Mouse (Mus musculus) bone marrow macrophage, adult 2 months (primary cell): ENCODE measurements around the gene 1700001O22Rik. TPM values are rescaled to one million over a fixed set of nuclear protein-coding genes. Genes with fewer than 3 reads are reported as not detected.

Source experiments
- H3K27ac ChIP-seq: 2 replicates; pipeline ENCODE4 v1.5.1; 2012; ENCODE audit warnings: low read depth, low read length; ENCODE audit not compliant: insufficient read depth
- H3K4me1 ChIP-seq: 2 replicates; pipeline ENCODE4 v1.6.1; 2012; ENCODE audit warnings: low read length; ENCODE audit not compliant: control insufficient read depth, insufficient read depth
- H3K4me3 ChIP-seq: 2 replicates; pipeline ENCODE4 v1.5.1; 2012; ENCODE audit warnings: mild to moderate bottlenecking, low read length, moderate library complexity; ENCODE audit not compliant: insufficient read depth
- CTCF ChIP-seq: IDR thresholded peaks from 2 replicates; pipeline ENCODE4 v1.5.1; 2012; ENCODE audit warnings: low read depth, mild to moderate bottlenecking, low read length, moderate library complexity
- POLR2A ChIP-seq: IDR thresholded peaks from 2 replicates; pipeline ENCODE4 v1.6.1; 2012; ENCODE audit warnings: mild to moderate bottlenecking, low read depth, low read length, borderline replicate concordance
- polyA plus RNA-seq: library from polyadenylated mRNA; stranded (reverse); fragments of >200 nt; gene quantifications from 2 replicates; pipeline ENCODE4 v1.2.4, GENCODE M21; 2012; ENCODE audit not compliant: missing spikeins, insufficient read depth, insufficient read length

1700001O22Rik gene
- polyA plus RNA-seq, 1 experiment: not detected

GRCm38 (mm10) chr2:30767626-30768240 lies 35.7 kb downstream of the 1700001O22Rik start:
- Histone ChIP-seq H3K27ac (no peak overlapping the region), H3K4me3 (no peak overlapping the region), H3K4me1 (peaks cover 4% of the 10 kb centered on the region)
- TF ChIP-seq POLR2A (no peak), CTCF (no peak)

- Histone ChIP-seq H3K4me3 (no peak overlapping the region), H3K4me1 (peaks cover 4% of the 10 kb centered on the region), H3K27ac (no peak overlapping the region)
- TF ChIP-seq CTCF (no peak), POLR2A (no peak)
Measured at GRCm38 (mm10) chr2:30766446-30766845, 37.0 kb downstream of the 1700001O22Rik start.

GRCm38 (mm10) chr2:30760706-30761105 lies 42.8 kb downstream of the 1700001O22Rik start:
- Histone ChIP-seq H3K4me1 (peaks cover 3% of the 10 kb centered on the region; the same call in 1 of the 2 replicates), H3K4me3 (no peak overlapping the region), H3K27ac (no peak overlapping the region)
- TF ChIP-seq POLR2A (no peak), CTCF (no peak)

GRCm38 (mm10) chr2:30759858-30760547 lies 43.5 kb downstream of the 1700001O22Rik start:
- Histone ChIP-seq H3K4me1 (peaks cover 3% of the 10 kb centered on the region; the same call in 1 of the 2 replicates), H3K4me3 (no peak overlapping the region), H3K27ac (no peak overlapping the region)
- TF ChIP-seq POLR2A (no peak), CTCF (no peak)

GRCm38 (mm10) chr2:30759442-30759841 lies 44.0 kb downstream of the 1700001O22Rik start:
- H3K4me3 ChIP-seq: no peak overlapping the region
- no peak overlapping the region for H3K27ac ChIP-seq
- TF ChIP-seq CTCF (no peak), POLR2A (no peak)
- H3K4me1 ChIP-seq: peaks cover 3% of the 10 kb centered on the region; the same call in 1 of the 2 replicates

- no peak for TF ChIP-seq POLR2A
- TF ChIP-seq CTCF: no peak
- no peak overlapping the region for H3K27ac ChIP-seq
- H3K4me1 ChIP-seq: peaks cover 3% of the 10 kb centered on the region; the same call in 1 of the 2 replicates
- H3K4me3 ChIP-seq: no peak overlapping the region
Measured at GRCm38 (mm10) chr2:30759088-30759374, 44.4 kb downstream of the 1700001O22Rik start.

GRCm38 (mm10) chr2:30758341-30759087 lies 44.9 kb downstream of the 1700001O22Rik start:
- Histone ChIP-seq H3K4me1 (peaks cover 3% of the 10 kb centered on the region; the same call in 1 of the 2 replicates), H3K4me3 (no peak overlapping the region), H3K27ac (no peak overlapping the region)
- TF ChIP-seq CTCF: no peak

GRCm38 (mm10) chr2:30756962-30757715 lies 46.3 kb downstream of the 1700001O22Rik start:
- H3K4me3 ChIP-seq: no peak overlapping the region
- no peak overlapping the region for H3K27ac ChIP-seq
- TF ChIP-seq POLR2A (no peak), CTCF (no peak)
- peaks cover 5% of the 10 kb centered on the region; the same call in 1 of the 2 replicates for H3K4me1 ChIP-seq

GRCm38 (mm10) chr2:30755985-30756765 lies 47.3 kb downstream of the 1700001O22Rik start:
- H3K4me3 ChIP-seq: no peak overlapping the region
- TF ChIP-seq CTCF: no peak
- TF ChIP-seq POLR2A: no peak
- no peak overlapping the region for H3K27ac ChIP-seq
- H3K4me1 ChIP-seq: peaks cover 5% of the 10 kb centered on the region; the same call in 1 of the 2 replicates
